Mouse (Mus musculus): ENCODE measurements at regions not wholly inside any gene's neighbourhood (a gene's known extent, or its start where the extent isn't known, plus 50 kb on each side); places are given as distances from the start of the nearest gene placed in this dataset.

- peak; percentile 43 for DNase-seq (ENCODE audit: low spot score)
Measured at GRCm38 (mm10) chr2:172773176-172773575, 166.9 kb downstream of the Bmp7 start.

- no peak for DNase-seq (ENCODE audit: low spot score)
Measured at GRCm38 (mm10) chr2:172776485-172776884, 163.6 kb downstream of the Bmp7 start.

GRCm38 (mm10) chr2:172777774-172778173 lies 162.3 kb downstream of the Bmp7 start:
- DNase-seq (ENCODE audit: low spot score) = no peak

- no peak for DNase-seq (ENCODE audit: low spot score)
Measured at GRCm38 (mm10) chr2:172779096-172779495, 161.0 kb downstream of the Bmp7 start.

- DNase-seq (ENCODE audit: low spot score) = no peak
Measured at GRCm38 (mm10) chr2:172782686-172783085, 157.4 kb downstream of the Bmp7 start.

GRCm38 (mm10) chr2:172786297-172786696 lies 153.8 kb downstream of the Bmp7 start:
- DNase-seq (ENCODE audit: low spot score) = no peak

- no peak for DNase-seq (ENCODE audit: low spot score)
Measured at GRCm38 (mm10) chr2:172787203-172787944, 152.7 kb downstream of the Bmp7 start.

GRCm38 (mm10) chr2:172789260-172789659 lies 150.9 kb downstream of the Bmp7 start:
- no peak for DNase-seq (ENCODE audit: low spot score)

GRCm38 (mm10) chr2:172792555-172792954 lies 147.6 kb downstream of the Bmp7 start:
- DNase-seq (ENCODE audit: low spot score) = no peak

GRCm38 (mm10) chr2:172793991-172794390 lies 146.1 kb downstream of the Bmp7 start:
- DNase-seq (ENCODE audit: low spot score) = no peak

GRCm38 (mm10) chr2:172794771-172795170 lies 145.3 kb downstream of the Bmp7 start:
- DNase-seq (ENCODE audit: low spot score) = no peak

GRCm38 (mm10) chr2:172796104-172796503 lies 144.0 kb downstream of the Bmp7 start:
- no peak for DNase-seq (ENCODE audit: low spot score)

GRCm38 (mm10) chr2:172796955-172797354 lies 143.2 kb downstream of the Bmp7 start:
- DNase-seq (ENCODE audit: low spot score) = no peak

- DNase-seq (ENCODE audit: low spot score) = no peak
Measured at GRCm38 (mm10) chr2:172799951-172800350, 140.2 kb downstream of the Bmp7 start.

- no peak for DNase-seq (ENCODE audit: low spot score)
Measured at GRCm38 (mm10) chr2:172800801-172801200, 139.3 kb downstream of the Bmp7 start.

- no peak for DNase-seq (ENCODE audit: low spot score)
Measured at GRCm38 (mm10) chr2:172801804-172802203, 138.3 kb downstream of the Bmp7 start.

GRCm38 (mm10) chr2:172807446-172807845 lies 132.7 kb downstream of the Bmp7 start:
- no peak for DNase-seq (ENCODE audit: low spot score)

GRCm38 (mm10) chr2:172809306-172809705 lies 130.8 kb downstream of the Bmp7 start:
- no peak for DNase-seq (ENCODE audit: low spot score)

GRCm38 (mm10) chr2:172813319-172813718 lies 126.8 kb downstream of the Bmp7 start:
- no peak for DNase-seq (ENCODE audit: low spot score)

- no peak for DNase-seq (ENCODE audit: low spot score)
Measured at GRCm38 (mm10) chr2:172813906-172814305, 126.2 kb downstream of the Bmp7 start.

- no peak for DNase-seq (ENCODE audit: low spot score)
Measured at GRCm38 (mm10) chr2:172815146-172815545, 125.0 kb downstream of the Bmp7 start.

- DNase-seq (ENCODE audit: low spot score) = no peak
Measured at GRCm38 (mm10) chr2:172817058-172817745, 122.9 kb downstream of the Bmp7 start.
